Mouse (Mus musculus) activated CD4-positive, CD25-positive, alpha-beta regulatory T cell (primary cell): ENCODE measurements around the gene Msmo1. TPM values are rescaled to one million over a fixed set of nuclear protein-coding genes. Genes with fewer than 3 reads are reported as not detected.

Experiments used
- polyA plus RNA-seq, 2 experiments: library from polyadenylated mRNA; unstranded; fragments of 100-300 nt; shearing (Covaris generic); gene quantifications; one replicate each; pipeline ENCODE4 v1.2.1; 2017

Gene Msmo1
- 10 to 100 TPM; 30.7 to 54.0 TPM for polyA plus RNA-seq

GRCm38 (mm10) chr8:64733271-64733943 is at the start of gene Msmo1:
Msmo1 (minus strand) TSS chr8:64733792.

GRCm38 (mm10) chr8:64692651-64693201 is 40.9 kb downstream of the Msmo1 start, which contains the start of gene Cpe:
Cpe (minus strand) TSS chr8:64693054.

Other genes with a start within 250 kb of the Msmo1 start
- 1 to 10 TPM; 3.1 to 4.0 TPM for gene Cpe, start 40.7 kb downstream of the Msmo1 start, polyA plus RNA-seq
- gene Klhl2, start 116.2 kb upstream of the Msmo1 start, polyA plus RNA-seq, result 10 to 100 TPM; 15.9 to 18.1 TPM
- 100 to 1,000 TPM in 1 of 2 experiments, 10 to 100 TPM in 1; 90.2 to 121 TPM for gene Tmem192, start 213.4 kb upstream of the Msmo1 start, polyA plus RNA-seq